Mouse (Mus musculus) adrenal gland (tissue): ENCODE results near the gene Pdhx.

Experiments
- intact Hi-C: fragments of 180-260 bp; cut with DNase I; formaldehyde crosslinking; loops from one replicate; pipeline ENCODE4 v1.15.1; 2025

Pdhx gene

GRCm38 (mm10) chr2:102993841-102994607, 79.3 kb downstream of the Pdhx start:
- intact Hi-C loops = no loop called here

DNA sequence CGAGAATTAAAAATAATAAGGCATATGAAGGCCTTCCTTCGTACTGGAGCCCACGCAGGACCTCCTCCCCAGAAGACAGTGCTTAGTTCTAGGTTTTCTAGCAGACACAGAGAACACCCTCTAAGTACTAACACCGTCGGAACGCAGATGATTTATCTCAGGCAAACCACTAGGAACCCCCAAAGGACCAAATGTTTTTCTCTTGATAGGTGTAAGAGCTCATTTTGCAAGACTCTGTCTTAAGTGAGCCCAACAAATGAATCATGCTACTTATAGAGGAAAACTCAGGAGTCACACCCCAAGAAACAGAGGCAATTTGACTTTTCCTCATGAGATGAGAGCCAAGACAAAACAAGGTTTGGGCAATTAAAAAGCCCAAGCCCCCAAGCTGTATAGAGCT, 80.9 kb downstream of the Pdhx start:
- intact Hi-C loops = no loop called here

DNA sequence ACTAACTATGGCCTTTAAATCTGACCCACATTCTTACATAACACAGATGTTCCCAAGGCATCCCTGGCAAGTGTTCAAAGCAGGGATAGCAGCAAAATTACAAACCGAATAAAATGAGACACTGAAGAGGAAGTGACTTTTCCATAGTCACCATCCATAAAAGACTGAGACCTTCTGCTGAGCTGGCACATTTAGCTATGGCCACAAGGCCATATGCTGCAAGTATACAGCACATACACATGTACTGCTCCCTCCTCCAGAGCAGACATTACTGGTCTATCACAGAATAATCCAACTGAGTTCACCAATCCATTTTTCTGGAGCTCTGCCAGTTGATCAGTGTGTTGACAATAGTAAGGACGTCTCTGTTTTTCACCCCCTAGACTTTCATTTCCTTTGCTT, 83.0 kb downstream of the Pdhx start:
- intact Hi-C loops = no loop called here

DNA sequence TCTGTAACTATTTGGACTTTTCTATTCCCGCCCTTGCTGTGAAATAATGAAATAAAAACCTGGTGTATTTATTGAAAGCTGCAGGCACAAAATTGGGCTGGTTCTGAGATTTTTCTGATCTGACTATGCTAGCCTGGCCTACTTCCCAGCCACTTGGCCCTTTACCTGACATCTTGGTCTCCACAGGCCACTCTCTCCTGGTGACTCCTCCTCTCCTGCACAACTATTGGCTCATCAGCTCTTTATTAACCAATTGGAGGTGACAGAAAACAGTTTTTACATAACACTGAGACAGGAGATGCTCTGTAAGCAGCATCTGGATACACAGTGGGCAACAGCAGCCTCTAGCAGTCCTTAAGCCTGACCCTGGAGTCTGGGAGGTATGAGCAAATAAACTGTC, 83.9 kb downstream of the Pdhx start:
- intact Hi-C loops = loop anchor here (10.0 kb wide), 1 partner anchor 115 kb away; no protein-coding TSS in a partner anchor

- intact Hi-C loops = loop anchor here (10.0 kb wide), 1 partner anchor 113 kb away; no protein-coding TSS in a partner anchor
Measured at GRCm38 (mm10) chr2:102987708-102988010, 85.7 kb downstream of the Pdhx start.

- intact Hi-C loops = loop anchor here (10.0 kb wide), 1 partner anchor 112 kb away; no protein-coding TSS in a partner anchor
Measured at GRCm38 (mm10) chr2:102986964-102987707, 86.2 kb downstream of the Pdhx start.

DNA sequence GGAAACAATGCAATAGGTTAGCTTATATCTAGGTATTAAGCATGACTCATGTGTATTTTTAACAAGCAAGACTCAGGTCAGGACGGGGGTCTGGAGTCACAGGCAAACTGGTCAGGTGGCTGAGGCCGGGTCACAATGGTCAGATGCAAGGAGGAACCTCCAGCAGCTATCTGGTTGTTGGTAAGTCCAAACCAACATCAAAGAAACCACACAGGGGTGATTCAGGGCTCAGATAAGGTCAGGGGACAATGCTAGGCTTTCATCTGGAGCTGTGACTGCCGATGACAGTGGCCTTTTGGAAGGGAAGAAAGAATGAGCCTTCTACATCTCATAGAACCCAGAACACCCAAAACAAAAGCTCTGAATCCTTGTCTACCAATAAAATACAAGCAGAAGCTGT, 86.9 kb downstream of the Pdhx start:
- intact Hi-C loops = loop anchor here (10.0 kb wide), 1 partner anchor 112 kb away; no protein-coding TSS in a partner anchor

GRCm38 (mm10) chr2:102982822-102983221, 90.5 kb downstream of the Pdhx start:
- intact Hi-C loops = loop anchor here (10.0 kb wide), 1 partner anchor 108 kb away; no protein-coding TSS in a partner anchor

DNA sequence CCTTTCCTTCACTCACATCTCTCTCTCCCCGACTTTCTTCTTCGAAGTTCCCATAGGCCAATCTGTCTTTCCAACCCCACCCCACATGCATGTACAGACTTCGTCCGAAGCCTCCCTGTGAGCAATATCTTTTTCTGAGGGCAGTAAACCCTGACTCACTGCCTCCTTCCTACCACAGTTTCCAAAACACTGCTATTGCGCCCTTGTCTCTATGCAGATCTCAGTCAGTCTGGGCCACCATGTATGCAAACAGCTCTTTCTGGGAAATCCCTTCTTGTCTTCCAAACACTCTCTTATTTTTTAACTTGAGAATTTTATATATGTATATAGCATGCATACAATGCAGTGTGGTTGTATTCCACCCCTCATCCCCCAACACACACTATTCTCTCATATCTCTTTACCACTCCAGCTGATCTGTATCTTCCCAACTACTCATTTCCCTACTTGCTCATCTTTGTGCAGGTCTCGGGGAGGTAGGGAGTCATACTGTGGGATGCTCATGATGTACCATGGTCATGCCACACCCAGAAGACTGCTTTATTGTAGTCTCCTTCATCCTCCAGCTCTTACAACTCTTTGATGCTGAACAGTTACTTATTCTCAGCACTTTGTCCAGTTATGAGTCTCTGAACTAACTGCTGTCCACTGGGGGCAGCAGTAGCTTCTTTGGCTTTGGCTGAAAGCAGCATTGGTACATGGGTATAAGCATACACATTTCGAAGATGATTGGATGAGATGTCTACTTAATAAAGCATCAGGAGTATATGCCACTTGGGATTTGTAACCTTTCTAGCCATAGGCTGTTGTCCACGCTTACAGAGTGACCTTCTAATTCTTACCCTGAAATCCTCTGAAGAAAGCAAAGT, 91.6 kb downstream of the Pdhx start:
- intact Hi-C loops = loop anchor here (10.0 kb wide), 1 partner anchor 107 kb away; no protein-coding TSS in a partner anchor

GRCm38 (mm10) chr2:102980870-102981269, 92.4 kb downstream of the Pdhx start:
- intact Hi-C loops = loop anchor here (10.0 kb wide), 1 partner anchor 106 kb away; no protein-coding TSS in a partner anchor

GRCm38 (mm10) chr2:102979519-102979918, 93.8 kb downstream of the Pdhx start:
- intact Hi-C loops = no loop called here

DNA sequence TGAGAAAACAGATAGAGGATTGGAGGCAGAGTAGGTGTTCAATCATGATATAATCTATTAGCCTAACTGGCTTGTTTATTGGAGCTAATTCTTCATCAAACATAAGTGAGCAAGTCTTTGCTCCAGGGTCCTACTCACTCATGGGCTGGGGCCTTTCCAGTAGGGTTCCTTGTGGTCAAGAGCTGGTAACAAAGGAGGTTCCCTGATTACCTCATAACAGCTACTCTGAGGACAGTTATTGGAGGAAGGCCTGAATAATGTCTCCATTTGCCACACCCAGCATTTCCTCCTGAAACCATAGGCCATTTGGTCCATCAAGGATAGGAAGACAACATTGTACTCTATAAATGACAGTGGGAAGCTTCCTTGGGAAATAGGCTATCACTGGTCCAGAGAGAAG, 94.2 kb downstream of the Pdhx start:
- intact Hi-C loops = no loop called here

DNA sequence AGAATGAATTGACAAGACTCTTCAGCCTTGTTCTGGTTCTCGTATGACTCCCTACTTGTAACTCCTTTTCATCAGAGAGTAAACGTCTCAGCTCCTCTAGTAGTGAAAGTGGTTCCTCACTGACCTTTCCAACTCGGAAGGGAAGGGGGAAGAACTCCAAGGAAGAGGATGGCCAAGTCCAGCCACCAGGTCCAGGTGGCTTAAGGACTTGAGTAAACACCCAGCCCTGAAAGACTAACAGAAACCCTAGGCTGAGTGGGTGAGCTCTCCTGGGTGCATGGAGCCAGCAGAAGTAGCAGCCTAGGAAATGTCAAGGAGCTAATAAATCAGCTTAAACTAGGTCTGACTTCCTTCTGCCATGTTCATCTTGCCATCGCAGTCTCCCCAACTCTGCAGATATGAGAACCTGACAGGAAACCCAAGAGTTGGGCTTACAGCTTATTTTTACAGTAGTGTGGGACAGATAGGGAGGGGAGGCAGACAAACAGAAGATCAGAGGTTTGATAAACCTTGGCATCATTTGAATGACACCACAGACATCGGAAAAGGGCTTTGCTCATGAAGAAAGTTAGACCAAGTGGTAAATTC, 97.9 kb downstream of the Pdhx start:
- intact Hi-C loops = no loop called here

- intact Hi-C loops = no loop called here
Measured at GRCm38 (mm10) chr2:102973115-102973514, 100.2 kb downstream of the Pdhx start.

DNA sequence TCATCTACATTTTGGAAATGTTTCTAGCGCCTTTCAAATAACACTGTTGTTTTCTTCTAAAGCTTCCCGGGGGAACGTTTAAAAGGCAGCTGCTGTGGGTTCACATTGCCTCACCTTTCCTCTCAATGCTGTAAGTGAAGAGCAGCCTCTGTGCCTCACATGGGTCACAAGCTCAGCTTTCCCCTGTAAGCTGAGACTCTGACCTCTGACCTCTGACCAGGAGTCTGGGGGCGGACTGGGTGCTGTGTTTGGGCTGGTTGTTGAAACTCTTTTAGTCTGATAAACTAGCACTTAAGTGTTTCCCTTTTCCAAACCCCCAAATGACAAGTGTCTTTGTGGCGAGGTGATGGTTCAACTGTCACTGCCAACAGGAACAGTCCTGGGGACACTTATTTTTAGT, 100.7 kb downstream of the Pdhx start:
- intact Hi-C loops = no loop called here

GRCm38 (mm10) chr2:102971951-102972350, 101.4 kb downstream of the Pdhx start:
- intact Hi-C loops = no loop called here
